Mouse (Mus musculus) midbrain, postnatal 0 days (tissue): ENCODE results near the gene Ercc1. TPM values are rescaled to one million over a fixed set of nuclear protein-coding genes. Genes with fewer than 3 reads are reported as not detected.

Experiments used
- ATAC-seq: fragments of 200-750 bp; cut with Nextera tagmentation; 2 replicates; pipeline ENCODE4 v1.8.0; 2017; ENCODE audit warnings: moderate number of reproducible peaks, mild to moderate bottlenecking, moderate TSS enrichment, moderate library complexity; ENCODE audit not compliant: low FRiP score
- DNase-seq: peaks from one replicate; pipeline ENCODE4 v3.0.0-alpha.2; 2015; ENCODE audit warnings: low spot score
- H3K27ac ChIP-seq: fragments of 300-500 bp; sonication (generic); 2 replicates; pipeline ENCODE4 v1.5.1; 2014; ENCODE audit warnings: low read depth, mild to moderate bottlenecking, low read length, mixed read lengths
- H3K27me3 ChIP-seq: fragments of 300-500 bp; sonication (generic); 2 replicates; pipeline ENCODE4 v1.6.1; 2014; ENCODE audit warnings: low read length, control low read depth, mixed read lengths; ENCODE audit not compliant: insufficient read depth
- H3K36me3 ChIP-seq: fragments of 300-500 bp; sonication (generic); 2 replicates; pipeline ENCODE4 v1.6.1; 2014; ENCODE audit warnings: low read length, control low read depth, mixed read lengths; ENCODE audit not compliant: insufficient read depth
- H3K4me1 ChIP-seq: fragments of 300-500 bp; sonication (generic); 2 replicates; pipeline ENCODE4 v1.6.1; 2014; ENCODE audit warnings: mild to moderate bottlenecking, control low read depth, antibody characterized with exemption, low read length, mixed read lengths; ENCODE audit not compliant: insufficient read depth
- H3K4me2 ChIP-seq: fragments of 300-500 bp; sonication (generic); 2 replicates; pipeline ENCODE4 v1.6.1; 2014; ENCODE audit warnings: low read depth, mild to moderate bottlenecking, low read length, mixed read lengths; ENCODE audit not compliant: poor library complexity, severe bottlenecking
- H3K4me3 ChIP-seq: fragments of 300-500 bp; sonication (generic); 2 replicates; pipeline ENCODE4 v1.5.1; 2014; ENCODE audit warnings: low read depth, mild to moderate bottlenecking, low read length, moderate library complexity
- H3K9ac ChIP-seq: fragments of 300-500 bp; sonication (generic); replicated peaks from 2 replicates; pipeline ENCODE4 v1.6.1; 2014; ENCODE audit warnings: mild to moderate bottlenecking, low read length, moderate library complexity, mixed read lengths; ENCODE audit not compliant: poor library complexity, severe bottlenecking
- H3K9me3 ChIP-seq: fragments of 300-500 bp; sonication (generic); 2 replicates; pipeline ENCODE4 v1.6.1; 2016; ENCODE audit warnings: low read length, control low read depth
- CTCF ChIP-seq: IDR thresholded peaks from 2 replicates; pipeline ENCODE4 v1.5.1; 2016; ENCODE audit warnings: antibody characterized with exemption, mild to moderate bottlenecking
- WGBS: fragments of 180-500 bp; shearing (Covaris S2); extraction: QIAGEN DNeasy Blood & Tissue Kit; methylation state at CpG from one replicate; pipeline ENCODE4 v1.1.7; 2014; 5-methylcytosine and 5-hydroxymethylcytosine counted together
- polyA plus RNA-seq: library from polyadenylated mRNA; unstranded; fragments of >200 nt; fragmentation: Nextera tagmentation; extraction: Ambion mirVana; gene quantifications from 2 replicates; pipeline ENCODE4 v1.2.1, GENCODE M21; 2015
- total RNA-seq: library from RNA; depleted of rRNA; stranded (reverse); fragments of >200 nt; gene quantifications from 2 replicates; pipeline ENCODE4 v1.2.3, GENCODE M21; 2014

The Ercc1 gene
- total and polyA plus RNA-seq, 2 experiments from 2014 or later, result 67.7 to 71.4 TPM

DNA sequence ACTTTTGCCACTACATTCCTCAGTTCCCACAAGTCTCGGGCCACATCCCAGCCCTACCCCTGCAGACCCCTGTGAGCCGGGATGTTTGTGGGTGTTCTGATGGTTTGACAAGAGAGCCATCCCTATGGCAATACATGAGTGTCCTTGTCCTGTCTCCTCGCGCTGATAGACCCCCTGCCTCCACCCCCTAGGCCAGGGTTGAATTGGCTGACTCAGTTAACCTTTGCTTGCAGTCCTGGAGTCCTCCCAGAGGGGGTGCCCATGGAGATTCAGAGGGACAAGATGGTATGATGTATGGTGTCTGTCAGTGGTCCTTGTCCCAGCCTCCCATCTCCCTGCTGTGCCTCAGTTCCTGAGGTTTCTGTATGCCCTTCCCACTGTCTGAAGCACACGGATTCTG is 30.5 kb upstream of the Ercc1 start:
- H3K4me2 ChIP-seq, result no peak overlapping the region
- no peaks in the 10 kb centered on the region for H3K9me3 ChIP-seq
- H3K27me3 ChIP-seq, result no peaks in the 10 kb centered on the region
- H3K9ac ChIP-seq, result no peak overlapping the region
- H3K4me3 ChIP-seq, result no peak overlapping the region
- no peak for TF ChIP-seq CTCF
- H3K4me1 ChIP-seq, result peaks cover 3% of the 10 kb centered on the region; the same call in 1 of the 2 replicates
- no peaks in the 10 kb centered on the region for H3K36me3 ChIP-seq
- WGBS, result 48% methylated on average over 5 of the region's 5 CpGs
- ATAC-seq, result no peak
- DNase-seq, result no peak
- H3K27ac ChIP-seq, result no peak overlapping the region

GRCm38 (mm10) chr7:19316451-19317161 is 28.0 kb upstream of the Ercc1 start:
- Histone ChIP-seq H3K4me1 (peaks cover 5% of the 10 kb centered on the region; the same call in 1 of the 2 replicates), H3K36me3 (no peaks in the 10 kb centered on the region), H3K4me3 (no peak overlapping the region), H3K27ac (no peak overlapping the region), H3K27me3 (no peaks in the 10 kb centered on the region), H3K4me2 (no peak overlapping the region), H3K9ac (no peak overlapping the region), H3K9me3 (no peaks in the 10 kb centered on the region)
- ATAC-seq (no peak), DNase-seq (no peak)
- no peak for TF ChIP-seq CTCF
- 43% methylated on average over 14 of the region's 14 CpGs for WGBS

DNA sequence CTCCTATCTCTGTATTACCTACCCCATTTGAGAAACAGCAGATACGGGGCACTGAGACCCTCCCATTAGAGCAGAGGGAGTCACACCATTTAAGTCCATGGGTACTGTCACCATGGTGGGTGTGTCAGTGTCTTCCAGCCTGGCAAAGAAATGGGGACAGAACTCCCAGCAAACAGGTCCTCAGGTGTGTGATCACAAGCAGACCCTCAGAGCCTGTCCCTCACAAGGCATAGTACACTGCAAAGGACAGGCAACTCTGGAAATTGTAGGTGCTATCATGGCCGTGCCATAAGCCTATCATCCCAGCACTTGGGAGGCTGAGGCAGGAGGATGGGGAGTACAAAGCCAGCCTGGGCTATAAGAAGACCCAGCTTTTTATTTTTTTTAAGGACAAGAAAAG is 26.4 kb upstream of the Ercc1 start:
- ATAC-seq (no peak), DNase-seq (no peak)
- no peaks in the 10 kb centered on the region for H3K9me3 ChIP-seq
- no peak for TF ChIP-seq CTCF
- no peak overlapping the region for H3K27ac ChIP-seq
- no peaks in the 10 kb centered on the region for H3K36me3 ChIP-seq
- no peaks in the 10 kb centered on the region for H3K27me3 ChIP-seq
- peaks cover 5% of the 10 kb centered on the region; the same call in 1 of the 2 replicates for H3K4me1 ChIP-seq
- H3K9ac ChIP-seq, result no peak overlapping the region
- H3K4me2 ChIP-seq, result no peak overlapping the region
- H3K4me3 ChIP-seq, result no peak overlapping the region
- WGBS, result 73% methylated on average over 2 of the region's 2 CpGs

- no peak overlapping the region for H3K27ac ChIP-seq
- 85% methylated on average over 7 of the region's 7 CpGs for WGBS
- no peaks in the 10 kb centered on the region for H3K9me3 ChIP-seq
- DNase-seq (no peak), ATAC-seq (no peak)
- H3K4me1 ChIP-seq, result peaks cover 5% of the 10 kb centered on the region; the same call in 1 of the 2 replicates
- no peak overlapping the region for H3K4me3 ChIP-seq
- H3K27me3 ChIP-seq, result no peaks in the 10 kb centered on the region
- H3K36me3 ChIP-seq, result no peaks in the 10 kb centered on the region
- no peak overlapping the region for H3K9ac ChIP-seq
- TF ChIP-seq CTCF, result no peak
- no peak overlapping the region for H3K4me2 ChIP-seq
Observed at GRCm38 (mm10) chr7:19318676-19319075, 25.9 kb upstream of the Ercc1 start.

DNA sequence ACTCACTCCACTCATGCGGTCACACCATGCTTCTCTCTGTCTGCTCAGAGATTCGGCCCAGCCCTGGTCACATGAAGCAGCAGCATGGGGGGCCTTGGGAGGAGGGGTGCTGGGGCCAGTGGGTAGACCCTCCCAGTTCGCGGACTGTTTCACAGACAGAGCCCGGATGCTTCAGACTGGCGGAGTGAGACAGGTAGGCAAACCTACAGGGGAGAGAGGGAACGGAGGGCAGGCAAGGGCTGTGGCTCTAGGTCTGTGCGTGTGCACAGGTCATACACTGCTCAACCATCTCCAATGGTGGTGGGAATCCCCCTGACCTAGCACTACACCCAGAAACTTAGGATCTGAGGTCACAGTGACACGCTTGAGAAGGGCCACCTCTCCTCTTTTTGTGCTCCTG is 25.1 kb upstream of the Ercc1 start:
- no peaks in the 10 kb centered on the region for H3K27me3 ChIP-seq
- H3K9ac ChIP-seq, result peak overlapping the region; percentile 54
- 9% methylated on average over 9 of the region's 9 CpGs for WGBS
- peak overlapping the region; percentile 40 for H3K4me3 ChIP-seq
- ATAC-seq, result peak; percentile 69
- peaks cover 5% of the 10 kb centered on the region; the same call in 1 of the 2 replicates for H3K4me1 ChIP-seq
- no peaks in the 10 kb centered on the region for H3K36me3 ChIP-seq
- peak overlapping the region; percentile 65 for H3K27ac ChIP-seq
- H3K4me2 ChIP-seq, result peak overlapping the region; percentile 79
- TF ChIP-seq CTCF, result no peak
- DNase-seq, result no peak
- H3K9me3 ChIP-seq, result no peaks in the 10 kb centered on the region

DNA sequence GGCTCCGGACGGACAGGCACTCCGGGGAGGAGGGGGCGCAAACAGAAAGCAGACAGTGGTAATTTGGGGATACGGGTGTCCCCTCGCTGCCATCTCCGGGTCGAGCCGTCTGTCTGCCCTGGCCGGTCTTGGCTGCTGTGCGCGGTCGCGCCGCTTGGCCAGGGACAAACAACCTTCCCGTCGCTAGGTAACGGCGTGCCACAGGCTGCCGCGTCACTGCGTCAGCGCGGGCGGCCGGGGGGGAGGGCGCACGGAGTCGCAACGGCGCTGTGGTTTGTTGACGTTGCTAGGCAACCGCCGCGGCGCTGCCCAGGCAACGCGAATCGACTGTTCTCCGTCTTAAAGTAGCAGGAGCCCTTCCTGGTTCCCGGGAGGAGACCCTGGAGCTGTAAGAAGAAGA is 24.7 kb upstream of the Ercc1 start:
- Histone ChIP-seq H3K36me3 (no peaks in the 10 kb centered on the region), H3K4me3 (peak overlapping the region; percentile 40), H3K27ac (peak overlapping the region; percentile 65), H3K4me2 (peak overlapping the region; percentile 79), H3K9ac (peak overlapping the region; percentile 54), H3K4me1 (peaks cover 5% of the 10 kb centered on the region; the same call in 1 of the 2 replicates), H3K9me3 (no peaks in the 10 kb centered on the region), H3K27me3 (no peaks in the 10 kb centered on the region)
- ATAC-seq (peak; percentile 94), DNase-seq (peak; percentile 98)
- WGBS, result 0% methylated on average over 31 of the region's 41 CpGs
- TF ChIP-seq CTCF, result peak; percentile 21; the same call in 1 of the 2 replicates
